Mouse (Mus musculus): ENCODE results near the gene Fbxo34.
"Not testable (repeated sequence)": the region's sequence is repeated elsewhere in the genome, so short reads cannot be mapped to it uniquely, and the experiment has no call there.

Gene Fbxo34

DNA sequence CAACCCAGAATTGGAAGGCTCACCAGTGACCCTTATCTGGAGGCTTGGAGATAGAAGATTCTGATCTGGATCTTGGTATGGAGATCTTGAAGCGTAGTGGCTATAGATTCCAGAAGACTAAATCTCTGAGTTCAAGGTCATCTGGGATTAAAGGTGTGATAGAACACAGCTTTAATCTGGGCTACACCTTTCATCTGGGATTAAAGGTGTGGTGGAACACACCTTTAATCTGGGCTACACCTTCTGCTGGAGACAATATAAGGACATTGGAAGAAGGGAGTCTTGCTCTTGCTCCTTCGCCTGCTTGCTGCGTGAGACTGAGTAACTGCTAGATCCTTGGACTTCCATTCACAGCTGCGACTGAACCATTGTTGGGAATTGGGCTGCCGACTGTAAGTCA is at the start of gene Fbxo34:
Fbxo34 (plus strand) TSS at position 301 of the 400 bp plus-strand sequence.
- DNase-seq, result not testable (repeated sequence)

DNA sequence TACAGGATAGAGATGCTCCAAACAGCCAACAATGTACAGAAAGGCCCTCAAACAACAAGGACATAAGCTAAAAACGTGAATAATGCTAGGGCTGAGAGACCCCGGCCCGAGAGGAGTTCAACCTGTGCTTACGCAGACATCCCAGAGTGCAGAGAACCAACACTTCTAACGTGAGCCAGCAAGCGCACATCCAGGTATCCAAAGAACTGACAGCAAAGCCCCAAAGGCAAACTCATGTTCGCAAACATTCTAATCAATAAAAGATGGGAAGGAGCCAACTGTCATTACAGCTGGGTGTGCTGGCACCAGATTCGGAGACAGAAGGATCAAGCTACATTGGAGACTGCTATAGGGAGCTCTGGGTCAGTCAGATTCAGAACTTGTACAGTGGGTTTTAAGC is 47.5 kb upstream of the Fbxo34 start:
- DNase-seq, result no peak

DNA sequence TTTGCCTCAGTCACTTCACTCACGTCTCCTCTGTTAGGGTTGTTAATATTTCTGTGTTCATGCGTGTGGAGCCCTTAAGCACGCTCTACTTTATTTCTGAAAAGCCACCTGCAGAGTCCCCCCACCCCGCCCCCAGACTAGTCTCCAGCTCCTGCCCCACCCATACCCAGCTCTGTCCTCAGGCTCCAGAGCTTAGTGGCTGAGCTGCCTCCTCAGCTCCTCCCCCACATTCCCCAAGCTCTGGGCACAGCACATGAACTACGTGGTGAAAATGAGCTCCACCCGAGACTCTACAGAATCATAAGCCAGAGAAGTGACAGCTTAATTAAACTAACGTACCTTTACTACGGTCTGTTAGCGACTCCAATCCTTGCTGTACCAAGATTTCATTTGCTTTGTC is 44.2 kb upstream of the Fbxo34 start:
- DNase-seq, result peak; percentile 8 to 14

DNA sequence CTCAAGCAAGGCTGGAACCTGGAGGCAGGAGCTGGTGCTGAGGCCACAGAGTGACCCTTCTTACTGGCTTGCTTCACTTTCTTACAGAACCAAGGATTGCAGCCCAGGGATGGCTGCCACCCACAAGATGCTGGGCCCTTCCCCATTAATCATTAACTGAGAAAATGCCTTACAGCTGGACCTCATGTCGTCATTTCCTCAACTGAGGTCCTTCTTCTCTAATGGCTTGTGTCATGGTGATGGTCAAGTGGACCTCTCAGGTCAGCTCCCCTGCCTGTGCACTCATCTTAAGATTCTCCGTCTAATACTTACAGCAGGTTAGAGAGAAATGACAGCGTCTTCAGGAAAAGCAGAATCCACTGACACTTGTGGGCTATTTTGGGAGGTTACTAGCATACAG is 32.9 kb upstream of the Fbxo34 start:
- DNase-seq, result peak; percentile 3 to 12

DNA sequence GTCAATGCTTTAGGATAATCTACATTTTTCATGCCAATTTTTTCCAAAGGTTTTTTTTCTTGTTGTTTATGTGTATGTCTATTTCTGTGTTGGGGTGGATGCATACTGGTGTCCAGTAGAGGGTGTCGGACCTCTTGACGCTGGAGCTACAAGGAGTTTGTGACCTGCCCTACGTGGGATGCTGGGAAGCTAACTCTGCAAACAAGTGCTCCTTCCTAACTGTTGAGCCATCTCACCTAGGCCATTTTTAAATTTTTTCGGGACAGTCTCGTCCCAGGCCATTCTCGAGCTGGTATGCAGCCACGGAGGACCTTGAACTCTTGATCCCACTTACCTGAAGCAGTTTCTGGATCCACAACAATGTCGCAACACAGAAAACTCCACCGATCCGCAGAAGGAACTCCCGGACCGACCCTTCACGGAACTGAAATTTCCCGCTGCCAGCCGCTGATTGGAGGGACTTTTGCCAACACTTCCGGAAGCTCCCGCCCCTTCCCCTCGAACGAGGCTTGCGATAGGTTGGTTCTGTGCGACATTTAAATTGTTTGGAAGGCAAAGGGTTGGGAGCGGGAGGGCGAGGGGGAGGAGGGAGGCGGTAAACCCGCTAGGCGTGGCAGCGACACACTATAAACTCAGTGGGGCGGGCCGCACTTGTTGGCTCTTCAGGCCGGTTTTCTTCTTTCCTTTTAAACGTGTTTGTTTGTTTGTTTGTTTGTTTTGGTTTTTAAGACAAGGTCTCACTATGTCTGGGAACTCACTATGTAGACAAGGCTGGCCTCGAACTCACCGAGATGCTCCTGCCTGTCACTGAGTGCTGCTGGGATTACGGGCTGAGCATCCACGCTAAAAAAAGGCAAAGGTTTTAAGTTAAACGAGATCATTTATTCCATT is 32.2 kb upstream of the Fbxo34 start, which contains the start of gene Dlgap5:
Dlgap5 (minus strand) TSS at position 633 of the 891 bp plus-strand sequence.
- peak; percentile 94 for DNase-seq

DNA sequence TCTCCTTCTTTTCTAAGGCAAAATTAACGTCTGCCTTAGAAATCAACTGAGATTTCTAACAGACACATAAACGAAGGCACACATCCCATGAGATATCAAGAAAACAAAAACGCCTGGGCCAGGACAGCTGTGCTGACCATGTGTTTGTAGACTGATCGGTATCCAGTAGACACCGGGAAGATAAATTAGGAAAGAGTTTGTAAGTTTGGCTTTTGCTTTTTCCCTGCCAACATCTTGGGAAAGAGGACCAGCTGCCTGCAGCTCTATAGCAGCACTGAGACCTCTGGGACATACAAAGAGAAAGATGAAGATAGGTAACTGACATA is 31.6 kb upstream of the Fbxo34 start:
- DNase-seq, result no peak

DNA sequence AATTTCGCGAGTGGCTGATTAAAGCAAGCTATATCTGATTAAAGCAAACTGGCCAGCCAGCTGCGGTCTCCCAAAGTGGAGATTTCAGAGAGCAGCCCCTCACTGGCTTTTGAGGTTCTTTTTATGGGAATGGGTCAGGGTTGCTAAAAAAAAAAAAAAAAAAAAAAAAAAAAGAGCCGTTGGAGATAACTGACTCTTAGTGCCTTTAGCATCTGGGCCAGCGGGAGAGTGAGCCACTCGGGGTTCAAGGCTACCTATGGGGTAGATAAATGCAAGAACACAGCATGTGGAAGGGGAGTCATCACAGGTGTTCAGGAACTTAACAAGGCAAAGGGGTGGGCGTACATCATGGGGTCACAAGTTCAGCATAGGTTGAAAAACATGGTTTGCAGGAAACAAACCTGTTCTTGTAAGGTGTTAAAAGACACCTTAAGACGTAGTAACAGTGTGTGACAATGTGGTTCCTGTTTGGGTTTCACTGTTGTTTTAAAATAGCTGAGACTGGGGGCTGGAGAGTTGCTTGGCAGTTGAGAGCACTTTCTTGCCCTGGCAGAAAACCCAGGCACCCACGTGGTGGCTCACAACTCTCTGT is 31.1 kb upstream of the Fbxo34 start:
- no peak for DNase-seq

DNA sequence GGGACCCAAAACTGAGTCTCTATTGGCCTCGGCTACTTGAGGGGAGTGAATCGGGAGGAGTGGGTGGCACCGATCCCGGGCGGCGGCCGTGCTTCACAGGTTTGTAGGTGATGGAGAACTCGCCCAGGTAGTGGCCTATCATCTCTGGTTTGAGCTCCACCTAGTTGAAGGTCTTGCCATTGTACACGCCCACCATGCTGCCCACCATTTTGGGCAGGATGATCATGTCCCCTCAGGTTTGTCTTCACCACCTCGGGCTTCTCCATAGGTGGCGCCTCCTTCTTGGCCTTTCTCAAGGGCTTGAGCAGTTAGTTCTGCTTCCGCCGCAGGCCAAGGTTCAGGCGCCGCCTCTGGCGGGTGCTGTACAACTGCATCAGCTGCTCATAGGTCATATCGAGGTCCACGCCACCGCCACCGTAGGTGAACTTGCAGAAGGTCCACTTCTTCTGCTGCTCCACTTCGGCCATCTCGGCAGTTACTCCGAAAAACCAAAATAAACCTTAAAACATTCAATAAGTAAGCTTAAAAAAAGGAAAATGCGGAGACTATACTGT is 30.4 kb upstream of the Fbxo34 start:
- DNase-seq, result peak in 1 of 2 experiments; percentile 3

DNA sequence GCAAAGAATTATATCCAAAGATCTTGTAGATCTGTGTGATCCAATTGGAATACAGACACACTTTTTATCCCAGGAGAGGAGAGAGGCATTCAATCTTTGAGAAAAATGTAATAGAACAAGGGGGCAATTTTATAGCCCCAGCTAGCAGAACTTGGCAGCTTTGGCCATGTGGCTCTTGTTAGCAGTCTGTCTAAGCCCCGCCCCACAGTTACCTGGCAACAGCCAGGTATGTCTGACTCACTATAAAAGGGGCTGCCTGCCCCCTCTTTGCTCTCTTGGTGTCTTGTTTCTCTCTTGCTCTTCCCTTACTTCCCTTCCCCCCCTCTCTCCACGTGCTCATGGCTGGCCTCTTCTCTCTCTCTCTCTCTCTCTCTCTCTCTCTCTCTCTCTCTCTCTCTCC is 28.6 kb upstream of the Fbxo34 start:
- DNase-seq, result no peak

DNA sequence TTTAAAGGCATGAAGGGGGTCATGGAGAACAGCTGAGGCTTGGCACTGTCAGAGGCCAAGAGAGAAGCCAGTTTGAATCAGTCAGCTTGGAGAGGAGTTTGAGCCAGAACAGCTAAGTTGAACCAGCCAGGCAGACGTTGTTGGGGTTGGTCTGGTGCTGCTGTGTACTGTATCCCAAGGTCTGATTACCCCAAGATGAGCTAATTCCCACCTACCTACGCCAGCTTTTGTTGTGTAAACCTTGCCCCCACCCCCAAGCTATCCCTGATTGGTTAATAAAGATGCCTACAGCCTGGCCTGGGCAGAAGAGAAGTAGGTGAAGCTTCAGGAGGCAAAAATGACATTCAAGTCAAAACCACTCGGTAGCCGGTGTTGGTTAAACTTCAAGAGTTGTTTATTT is 27.8 kb upstream of the Fbxo34 start:
- DNase-seq, result no peak

DNA sequence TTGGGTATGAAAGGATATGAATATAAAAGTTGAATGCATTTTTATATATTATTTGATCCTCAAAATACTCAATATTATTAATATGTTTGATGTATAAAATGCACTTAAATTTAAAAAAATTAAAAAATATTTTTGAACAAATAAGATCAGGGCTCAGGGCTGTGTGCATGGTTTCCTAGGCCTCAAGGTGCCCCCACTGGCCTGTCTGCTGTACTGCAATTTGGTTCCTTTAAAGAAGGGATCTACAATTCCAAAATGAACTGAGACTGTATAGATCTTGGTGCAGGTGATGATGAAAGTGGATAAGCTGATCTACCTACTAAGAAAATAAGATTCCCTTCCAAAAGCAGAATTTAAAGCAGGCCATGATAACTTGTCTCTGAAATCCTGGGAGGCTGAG is 17.2 kb upstream of the Fbxo34 start:
- peak in 1 of 2 experiments; percentile 36 for DNase-seq

DNA sequence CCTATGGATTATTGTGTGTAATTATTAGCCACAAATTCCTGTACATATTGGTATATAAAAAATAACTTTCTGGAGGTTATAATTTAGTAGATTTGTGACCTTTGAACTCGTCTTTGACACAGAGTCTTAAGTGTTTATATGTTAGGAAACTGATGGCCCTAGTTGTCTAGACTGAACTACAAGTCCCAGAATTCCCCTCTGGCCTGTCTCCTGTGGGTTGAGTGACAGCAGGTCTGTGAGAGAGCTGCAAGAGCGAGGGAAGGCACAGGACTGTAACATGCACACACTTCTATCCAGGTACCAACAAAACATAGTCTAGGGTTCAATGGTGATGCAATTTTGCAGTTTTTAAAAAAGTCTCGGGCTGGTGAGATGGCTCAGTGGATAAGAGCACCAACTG is 11.3 kb upstream of the Fbxo34 start:
- no peak for DNase-seq

DNA sequence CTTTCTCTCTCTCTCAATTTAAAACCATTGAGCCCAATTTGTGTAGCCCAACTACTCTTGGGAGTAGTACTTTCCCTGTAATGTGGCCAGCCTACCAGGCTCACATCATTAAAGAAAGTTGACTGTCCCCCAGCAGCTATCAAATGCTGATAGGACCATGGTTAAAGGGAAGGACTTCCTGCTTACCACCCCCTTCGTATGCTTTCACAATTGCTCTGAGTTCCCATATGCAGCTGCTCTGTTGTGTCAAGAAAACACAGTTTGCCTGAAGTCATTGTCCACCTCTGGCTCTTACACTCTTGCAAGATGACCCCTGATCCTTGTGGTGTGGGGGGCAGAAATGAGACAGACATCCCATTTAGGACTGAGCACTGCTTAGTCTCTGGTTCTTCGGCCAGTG is 5.3 kb upstream of the Fbxo34 start:
- no peak for DNase-seq

DNA sequence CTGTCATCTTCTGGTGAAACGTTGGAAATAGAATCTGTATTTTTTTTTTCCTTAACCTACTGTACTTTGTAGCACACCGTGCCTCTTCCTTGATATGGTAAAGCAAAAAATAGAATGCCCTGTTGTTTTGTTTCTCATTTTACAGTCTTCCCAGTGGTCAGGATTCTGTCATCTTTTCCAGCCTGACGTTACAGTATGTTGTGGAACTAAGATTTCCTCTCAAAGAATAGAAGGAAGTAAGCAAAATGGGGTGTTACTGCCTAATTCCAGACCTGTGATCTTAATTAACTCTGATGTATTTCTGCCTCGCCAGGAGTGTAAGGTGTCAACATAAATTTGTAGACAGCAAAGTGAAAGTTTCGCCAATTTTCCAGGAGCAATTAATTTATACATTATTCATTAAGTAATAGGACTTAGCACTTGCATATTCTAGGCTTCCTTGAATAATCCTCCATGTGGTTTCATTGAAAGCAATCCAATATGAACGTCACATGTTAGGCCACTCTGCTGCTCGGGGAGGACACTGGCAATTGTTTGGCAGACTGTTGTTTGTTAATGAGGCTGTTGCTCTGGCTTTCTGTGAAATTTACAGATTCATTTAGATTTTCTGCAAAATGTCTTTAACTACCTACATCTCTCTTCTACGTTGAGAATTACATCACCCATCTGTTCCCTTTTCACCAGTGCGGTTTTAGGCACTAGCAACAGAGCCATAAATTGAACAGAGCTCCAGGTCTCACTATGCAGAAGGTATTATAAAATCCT is 4.7 kb upstream of the Fbxo34 start:
- DNase-seq, result no peak

DNA sequence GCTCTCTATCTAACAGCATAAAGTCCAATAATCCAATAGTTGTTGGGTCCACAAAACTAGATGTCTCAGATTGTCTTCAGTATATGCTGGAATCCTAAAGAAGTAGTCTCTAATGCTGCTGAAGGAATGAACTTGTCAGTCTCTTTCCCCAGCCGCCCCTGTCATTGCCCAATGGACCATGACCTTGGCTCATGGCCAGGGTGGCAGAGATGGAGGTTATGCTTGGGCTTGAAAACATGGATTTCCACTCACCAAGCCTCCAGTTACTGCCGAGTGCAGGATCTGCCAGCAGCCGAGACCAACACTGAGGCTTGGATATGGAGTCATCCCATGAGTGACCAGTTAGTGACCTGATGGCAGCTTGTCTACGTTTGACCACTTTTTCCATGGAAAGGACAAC is 9.3 kb downstream of the Fbxo34 start:
- peak; percentile 43 to 77 for DNase-seq

DNA sequence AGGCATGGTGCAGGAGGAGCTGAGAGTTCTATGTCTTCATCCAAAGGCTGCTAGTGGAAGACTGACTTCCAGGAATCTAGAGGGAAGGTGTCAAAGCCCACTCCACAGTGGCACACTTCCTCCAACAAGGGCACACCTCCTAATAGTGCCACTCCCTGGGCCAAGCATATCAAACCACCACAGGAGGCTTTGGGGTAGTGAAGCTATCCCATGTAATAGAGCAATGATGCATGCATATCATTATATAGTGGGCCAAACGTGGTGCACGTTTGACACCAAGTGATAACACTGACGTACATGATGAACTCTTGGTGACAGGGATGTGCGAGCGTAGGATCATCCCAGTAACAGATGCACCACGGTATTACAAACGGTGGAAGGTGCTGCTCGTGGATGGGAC is 11.8 kb downstream of the Fbxo34 start:
- no peak for DNase-seq

DNA sequence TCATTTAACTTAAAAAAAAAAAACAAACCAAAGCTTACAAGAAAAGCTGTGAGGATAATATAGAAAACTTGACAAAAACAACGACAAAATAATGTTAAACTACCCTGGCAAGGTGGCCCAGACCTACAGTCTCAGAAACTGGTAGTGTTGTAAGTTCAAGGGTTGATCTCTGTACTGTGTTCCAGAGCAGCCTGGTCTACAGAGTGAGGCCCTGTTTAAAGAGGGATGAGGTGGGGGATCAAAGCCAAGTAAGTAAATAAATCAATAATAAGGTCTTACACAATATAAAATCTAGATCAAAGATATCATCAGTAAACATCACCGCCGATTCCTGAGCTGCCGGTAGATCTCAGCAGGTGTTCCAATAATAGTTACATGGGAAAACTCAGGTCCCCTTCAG is 12.2 kb downstream of the Fbxo34 start:
- no peak for DNase-seq

DNA sequence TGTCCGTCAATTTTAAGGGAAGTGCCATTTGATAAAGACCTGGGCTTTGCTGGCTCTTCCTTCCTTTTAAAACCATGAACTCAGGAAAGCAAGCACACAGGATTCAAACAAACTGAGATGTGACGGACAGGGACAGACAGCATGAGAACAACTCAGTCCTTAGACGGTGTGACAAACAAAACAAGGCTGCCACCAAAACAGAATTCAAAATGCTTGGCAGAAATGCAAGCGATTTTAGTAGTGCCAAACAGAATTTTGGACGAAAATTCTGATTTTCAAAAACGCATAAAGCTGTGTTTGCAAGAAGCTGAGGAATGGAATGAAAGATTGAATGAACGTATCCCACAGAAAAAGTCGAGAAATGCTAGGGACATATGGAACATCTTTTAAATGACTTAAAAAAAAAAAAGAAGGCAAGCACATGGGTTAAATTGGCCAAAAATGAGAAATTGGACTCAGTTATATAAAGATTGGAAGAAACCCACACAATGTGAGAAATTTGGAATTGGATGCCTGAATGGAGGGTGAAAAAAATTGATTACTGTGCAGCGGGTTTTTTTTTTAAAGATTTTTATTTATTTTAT is 12.7 kb downstream of the Fbxo34 start:
- DNase-seq, result no peak

DNA sequence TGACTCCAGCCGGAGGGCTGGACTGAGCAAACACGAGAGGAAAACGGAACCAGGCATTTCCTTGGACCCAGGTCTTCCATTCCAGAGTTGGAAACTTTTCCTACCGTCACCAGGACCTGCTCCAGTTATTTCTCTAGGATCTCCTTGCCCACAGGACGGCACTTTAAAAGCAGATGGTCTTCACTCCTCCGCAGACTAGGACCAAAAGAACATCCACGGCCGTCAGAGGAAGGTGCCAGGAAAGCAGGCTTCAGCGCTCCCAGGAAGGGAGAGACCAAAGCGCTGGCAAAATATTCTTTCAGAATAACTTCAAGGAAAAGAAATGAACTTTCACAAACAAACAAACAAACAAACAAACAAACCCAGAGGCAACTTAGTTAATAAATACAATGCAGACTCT is 14.2 kb downstream of the Fbxo34 start:
- DNase-seq, result no peak

DNA sequence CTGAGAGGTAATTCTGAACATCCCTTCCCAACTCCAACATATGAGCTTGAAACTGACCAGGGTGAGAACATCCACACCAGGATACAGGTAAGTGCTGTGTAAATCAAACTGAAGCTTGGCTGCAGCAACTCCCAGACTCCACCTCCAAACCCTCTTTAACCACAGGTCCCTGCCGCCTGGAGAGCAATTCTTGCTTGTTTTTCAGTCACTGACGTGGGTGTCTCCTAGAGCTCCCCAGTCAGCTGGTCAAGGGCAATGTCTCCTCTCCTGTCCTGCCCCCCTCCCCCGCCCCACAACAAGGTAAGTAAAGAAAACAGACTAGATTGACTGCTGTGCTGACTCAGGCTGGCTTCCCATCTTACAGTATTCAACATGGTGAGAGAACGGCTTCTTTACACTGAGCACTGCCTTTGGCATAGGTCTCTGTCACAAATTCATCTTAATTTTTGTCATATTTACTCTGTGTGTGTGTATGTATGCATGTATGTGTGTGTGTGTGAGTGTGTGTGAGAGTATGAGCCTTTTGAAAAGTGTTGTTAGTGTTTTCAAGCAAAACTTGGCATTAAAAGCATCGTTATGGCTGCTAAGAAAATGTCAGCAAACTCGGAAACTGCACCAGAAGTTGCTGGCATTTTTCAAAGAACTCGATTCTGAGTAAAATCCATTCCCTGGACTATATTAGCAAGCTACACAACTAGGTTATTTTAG is 15.4 kb downstream of the Fbxo34 start:
- no peak for DNase-seq

DNA sequence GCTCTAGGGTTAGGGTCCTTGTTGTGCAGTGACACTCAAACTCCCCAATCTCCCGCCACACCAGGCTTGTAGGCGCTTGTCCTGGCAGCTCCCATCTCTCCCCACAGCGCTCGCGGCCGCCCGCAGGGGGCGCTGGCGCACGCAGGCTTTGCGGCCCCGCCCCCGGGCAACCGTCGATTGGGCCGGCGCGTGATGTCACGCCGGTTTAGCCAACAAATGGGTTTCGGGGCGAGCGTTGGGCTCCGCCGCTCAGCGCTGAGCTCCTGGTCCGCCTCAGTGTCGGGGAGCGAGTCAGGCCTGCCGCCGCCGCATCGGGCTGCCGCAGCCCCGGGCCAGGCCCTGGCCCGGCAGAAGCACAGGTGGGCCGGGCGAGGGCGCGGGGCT is 22.1 kb downstream of the Fbxo34 start:
- peak; percentile 94 to 98 for DNase-seq
